8 mouse cellular contexts compared by ENCODE assay signal in genomic region chr11:93955256-93956150, GRCm38 (mm10). TPM values are rescaled to one million over a fixed set of nuclear protein-coding genes. Genes with fewer than 3 reads are reported as not detected.
A peak's percentile ranks its signal among the peaks of the same experiment; 100 is the strongest.
DNase-seq lines count a peak whose midpoint lies in the region; ATAC-seq and TF ChIP-seq lines count a peak whose summit lies in the region.

No protein-coding gene starts in this region.

- peak overlapping the region; percentile 67 for H3K4me3 ChIP-seq in intestine, postnatal 0 days (ENCODE audit: low read depth, low read length)
- H3K4me3 ChIP-seq in midbrain, embryonic 10.5 days = peak overlapping the region; percentile 80

- TF ChIP-seq CTCF in intestine, postnatal 0 days (IDR thresholded peaks at IDR 0.05; ENCODE audit: low read depth) = peak; percentile 64

- peak overlapping the region; percentile 80 for H3K27ac ChIP-seq in intestine, postnatal 0 days (ENCODE audit: low read depth, low read length)
- H3K27ac ChIP-seq in midbrain, embryonic 10.5 days (replicated peaks) = peak overlapping the region; percentile 93

- DNase-seq in adrenal gland, postnatal 10 days = peak; percentile 96
- peak; percentile 93 for DNase-seq in embryo, embryonic 9.5 days (ENCODE audit: extremely low spot score)
- peak; percentile 90 to 94 for DNase-seq in gastrocnemius, postnatal 4 days (ENCODE audit: low spot score in 2 of 2)
- peak; percentile 87 for DNase-seq in left cerebral cortex, postnatal 36 days (ENCODE audit: low spot score in 2 of 2)
- DNase-seq in midbrain, embryonic 10.5 days (ENCODE audit: low spot score) = peak; percentile 95
- DNase-seq in right cerebral cortex, postnatal 4 days = peak; percentile 86
- peak; percentile 96 for DNase-seq in yolk sac, embryonic 10.5 days (ENCODE audit: low spot score)

- H3K4me2 ChIP-seq in intestine, postnatal 0 days (replicated peaks; ENCODE audit: low read depth) = peak overlapping the region; percentile 83

- no peaks in the 10 kb centered on the region for H3K9me3 ChIP-seq in intestine, postnatal 0 days (ENCODE audit: control insufficient read depth)
- H3K9me3 ChIP-seq in midbrain, embryonic 10.5 days (replicated peaks) = no peaks in the 10 kb centered on the region

- intact Hi-C loops in left cerebral cortex, postnatal 36 days (cut with DNase I) = no loop called here

- no peaks in the 10 kb centered on the region for H3K27me3 ChIP-seq in intestine, postnatal 0 days (replicated peaks; ENCODE audit: control insufficient read depth, insufficient read depth, low read length)
- no peaks in the 10 kb centered on the region for H3K27me3 ChIP-seq in midbrain, embryonic 10.5 days (ENCODE audit: low read depth, poor library complexity, severe bottlenecking)

- H3K4me1 ChIP-seq in intestine, postnatal 0 days (replicated peaks; ENCODE audit: control insufficient read depth, insufficient read depth, low read length) = 0 out of 2 replicates have a peak, but pooled peaks cover 6% of the 10 kb centered on the region
- H3K4me1 ChIP-seq in midbrain, embryonic 10.5 days = peaks cover 50% of the 10 kb centered on the region

- peak; percentile 93 for ATAC-seq in intestine, postnatal 0 days

- H3K9ac ChIP-seq in intestine, postnatal 0 days (ENCODE audit: low read depth, low read length) = peak overlapping the region; percentile 59

- H3K36me3 ChIP-seq in intestine, postnatal 0 days (ENCODE audit: control insufficient read depth, insufficient read depth) = peaks cover 43% of the 10 kb centered on the region
- H3K36me3 ChIP-seq in midbrain, embryonic 10.5 days = peaks cover 75% of the 10 kb centered on the region

- WGBS in intestine, postnatal 0 days = under 1% methylated on average over 65 of the region's 67 CpGs
- WGBS in midbrain, embryonic 10.5 days = under 1% methylated on average over 67 of the region's 67 CpGs

RNA-seq across cellular contexts. Expression of gene Nme2, which starts 0.6 kb away (rescaled TPM):
- 100 to 1,000 TPM; 550 to 566 TPM for total RNA-seq in adrenal gland, postnatal 10 days (2021)
- total RNA-seq in gastrocnemius, postnatal 4 days (2021) = 100 to 1,000 TPM; 580 to 658 TPM
- polyA plus RNA-seq in intestine, postnatal 0 days (2015; fragmentation: Nextera tagmentation; extraction: Ambion mirVana) = 370 and 400 TPM in 2 replicates
- 10 to 100 TPM; 75.3 to 88.9 TPM for total RNA-seq in left cerebral cortex, postnatal 36 days (2021)
- polyA plus RNA-seq in midbrain, embryonic 10.5 days (2016; fragmentation: Nextera tagmentation; extraction: Ambion mirVana) = 127 and 138 TPM in 2 replicates

RNA-seq across cellular contexts. Expression of gene Gm20390, which starts 12.6 kb away (rescaled TPM):
- total RNA-seq in adrenal gland, postnatal 10 days (2021) = 10 to 100 TPM; 64.2 to 75.0 TPM
- 10 to 100 TPM; 39.1 to 42.8 TPM for total RNA-seq in gastrocnemius, postnatal 4 days (2021)
- 228 and 239 TPM in 2 replicates for polyA plus RNA-seq in intestine, postnatal 0 days (2015; fragmentation: Nextera tagmentation; extraction: Ambion mirVana)
- total RNA-seq in left cerebral cortex, postnatal 36 days (2021) = 100 to 1,000 TPM in 1 of 2 experiments, 10 to 100 TPM in 1; 82.1 to 108 TPM
- polyA plus RNA-seq in midbrain, embryonic 10.5 days (2016; fragmentation: Nextera tagmentation; extraction: Ambion mirVana) = 451 and 498 TPM in 2 replicates

RNA-seq across cellular contexts. Expression of gene Nme1, which starts 12.8 kb away (rescaled TPM):
- total RNA-seq in adrenal gland, postnatal 10 days (2021) = 10 to 100 TPM; 42.4 to 49.2 TPM
- total RNA-seq in gastrocnemius, postnatal 4 days (2021) = 10 to 100 TPM; 27.7 to 28.5 TPM
- 132 and 146 TPM in 2 replicates for polyA plus RNA-seq in intestine, postnatal 0 days (2015; fragmentation: Nextera tagmentation; extraction: Ambion mirVana)
- total RNA-seq in left cerebral cortex, postnatal 36 days (2021) = 100 to 1,000 TPM; 109 to 116 TPM
- 281 and 305 TPM in 2 replicates for polyA plus RNA-seq in midbrain, embryonic 10.5 days (2016; fragmentation: Nextera tagmentation; extraction: Ambion mirVana)

RNA-seq across cellular contexts. Expression of gene Spag9, which starts 40.4 kb away (rescaled TPM):
- 100 to 1,000 TPM; 107 to 125 TPM for total RNA-seq in adrenal gland, postnatal 10 days (2021)
- total RNA-seq in gastrocnemius, postnatal 4 days (2021) = 100 to 1,000 TPM; 132 to 149 TPM
- 64.1 and 72.3 TPM in 2 replicates for polyA plus RNA-seq in intestine, postnatal 0 days (2015; fragmentation: Nextera tagmentation; extraction: Ambion mirVana)
- 100 to 1,000 TPM; 271 to 278 TPM for total RNA-seq in left cerebral cortex, postnatal 36 days (2021)
- 61.9 and 81.6 TPM in 2 replicates for polyA plus RNA-seq in midbrain, embryonic 10.5 days (2016; fragmentation: Nextera tagmentation; extraction: Ambion mirVana)

Comparison
In these comparisons a context has a peak if more than half of its experiments do, and no peak if none do; other contexts are left out.
1. Peak in every context shown above with its lines: DNase-seq, ATAC-seq, H3K4me3 ChIP-seq and H3K27ac ChIP-seq.
2. RNA of gene Nme2, which starts 0.6 kb away (total RNA-seq): 580 to 658 TPM in gastrocnemius, postnatal 4 days and 550 to 566 TPM in adrenal gland, postnatal 10 days; 75.3 to 88.9 TPM in left cerebral cortex, postnatal 36 days; every median in the first group is over 4 times any median in the second.